Mouse (Mus musculus) central nervous system, embryonic 18 days (tissue): ENCODE data around the gene En1. TPM values are rescaled to one million over a fixed set of nuclear protein-coding genes. Genes with fewer than 3 reads are reported as not detected.

ENCODE experiments used
- polyA plus RNA-seq: library from polyadenylated mRNA; depleted of rRNA; stranded (reverse); fragments of >200 nt; gene quantifications from 2 replicates; pipeline ENCODE4 v1.2.3, GENCODE M21; 2012; rRNA removed

The En1 gene
- 4.9 and 5.4 TPM in 2 replicates for polyA plus RNA-seq

GRCm38 (mm10) chr1:120602031-120602730 lies at the start of gene En1:
TSS of gene En1 (plus strand) at chr1:120602418.

Other genes with a start within 250 kb of the En1 start
- 0.04 TPM in 1 of 2 replicates, not detected in the other for gene Marco, start 97.4 kb upstream of the En1 start, polyA plus RNA-seq